Mouse (Mus musculus) stomach, embryonic 15.5 days (tissue): ENCODE measurements at regions not wholly inside any gene's neighbourhood (a gene's known extent, or its start where the extent isn't known, plus 50 kb on each side); places are given as distances from the start of the nearest gene placed in this dataset.

Experiments used
- ATAC-seq: fragments of 200-750 bp; cut with Nextera tagmentation; 2 replicates; pipeline ENCODE4 v1.8.0; 2017; ENCODE audit warnings: low read depth, moderate number of reproducible peaks, moderate TSS enrichment; ENCODE audit not compliant: insufficient read depth, low FRiP score
- H3K27ac ChIP-seq: fragments of 300-500 bp; sonication (generic); 2 replicates; pipeline ENCODE4 v1.5.1; 2015; ENCODE audit warnings: mild to moderate bottlenecking, inconsistent platforms
- H3K27me3 ChIP-seq: fragments of 300-500 bp; sonication (generic); replicated peaks from 2 replicates; pipeline ENCODE4 v1.6.1; 2015; ENCODE audit warnings: inconsistent platforms
- H3K36me3 ChIP-seq: fragments of 300-500 bp; sonication (generic); 2 replicates; pipeline ENCODE4 v1.6.1; 2015; ENCODE audit warnings: inconsistent platforms
- H3K4me1 ChIP-seq: fragments of 300-500 bp; sonication (generic); 2 replicates; pipeline ENCODE4 v1.6.1; 2015; ENCODE audit warnings: inconsistent platforms
- H3K4me2 ChIP-seq: fragments of 300-500 bp; sonication (generic); 2 replicates; pipeline ENCODE4 v1.6.1; 2015; ENCODE audit warnings: mild to moderate bottlenecking, inconsistent platforms
- H3K4me3 ChIP-seq: fragments of 300-500 bp; sonication (generic); replicated peaks from 2 replicates; pipeline ENCODE4 v1.5.1; 2015; ENCODE audit warnings: inconsistent platforms
- H3K9ac ChIP-seq: fragments of 300-500 bp; sonication (generic); 2 replicates; pipeline ENCODE4 v1.6.1; 2015; ENCODE audit warnings: inconsistent platforms
- H3K9me3 ChIP-seq: fragments of 300-500 bp; sonication (generic); 2 replicates; pipeline ENCODE4 v1.6.1; 2016; ENCODE audit warnings: inconsistent platforms
- WGBS: fragments of 180-500 bp; shearing (Covaris S2); methylation state at CpG from one replicate; pipeline ENCODE4 v1.1.7; 2015; 5-methylcytosine and 5-hydroxymethylcytosine counted together

GRCm38 (mm10) chr16:71973811-71974210 is 334.3 kb upstream of the Robo1 start:
- Histone ChIP-seq H3K36me3 (no peaks in the 10 kb centered on the region), H3K4me2 (no peak overlapping the region), H3K9me3 (no peaks in the 10 kb centered on the region), H3K27ac (no peak overlapping the region), H3K4me3 (no peak overlapping the region), H3K4me1 (no peaks in the 10 kb centered on the region), H3K27me3 (no peaks in the 10 kb centered on the region), H3K9ac (no peak overlapping the region)
- no peak for ATAC-seq
- WGBS, result 79% methylated on average over 2 of the region's 2 CpGs

- WGBS, result 89% methylated on average over 3 of the region's 3 CpGs
- Histone ChIP-seq H3K36me3 (no peaks in the 10 kb centered on the region), H3K9ac (no peak overlapping the region), H3K27ac (no peak overlapping the region), H3K4me3 (no peak overlapping the region), H3K4me1 (no peaks in the 10 kb centered on the region), H3K9me3 (no peaks in the 10 kb centered on the region), H3K27me3 (no peaks in the 10 kb centered on the region), H3K4me2 (no peak overlapping the region)
- no peak for ATAC-seq
These were observed 310.4 kb upstream of the Robo1 start for GRCm38 (mm10) chr16:71997634-71998278.

GRCm38 (mm10) chr16:72027404-72028215 is 280.5 kb upstream of the Robo1 start:
- Histone ChIP-seq H3K4me2 (peak overlapping the region; percentile 71), H3K36me3 (no peaks in the 10 kb centered on the region), H3K27ac (no peak overlapping the region), H3K9me3 (no peaks in the 10 kb centered on the region), H3K27me3 (peaks cover 11% of the 10 kb centered on the region; the same call in 1 of the 2 replicates), H3K4me3 (peak overlapping the region; percentile 45), H3K4me1 (peaks cover 8% of the 10 kb centered on the region; the same call in 1 of the 2 replicates), H3K9ac (no peak overlapping the region)
- no peak for ATAC-seq
- 3% methylated on average over 27 of the region's 27 CpGs for WGBS

GRCm38 (mm10) chr16:72028216-72028610 is 279.9 kb upstream of the Robo1 start:
- peaks cover 8% of the 10 kb centered on the region; the same call in 1 of the 2 replicates for H3K4me1 ChIP-seq
- ATAC-seq, result no peak
- H3K36me3 ChIP-seq, result no peaks in the 10 kb centered on the region
- H3K27me3 ChIP-seq, result peaks cover 11% of the 10 kb centered on the region; the same call in 1 of the 2 replicates
- H3K9me3 ChIP-seq, result no peaks in the 10 kb centered on the region
- no peak overlapping the region for H3K9ac ChIP-seq
- peak overlapping the region; percentile 45 for H3K4me3 ChIP-seq
- H3K4me2 ChIP-seq, result peak overlapping the region; percentile 71
- 6% methylated on average over 6 of the region's 6 CpGs for WGBS
- H3K27ac ChIP-seq, result no peak overlapping the region

GRCm38 (mm10) chr16:72028798-72029197 is 279.3 kb upstream of the Robo1 start:
- no peak overlapping the region for H3K27ac ChIP-seq
- ATAC-seq, result no peak
- no peak overlapping the region for H3K9ac ChIP-seq
- peaks cover 8% of the 10 kb centered on the region; the same call in 1 of the 2 replicates for H3K4me1 ChIP-seq
- peak overlapping the region; percentile 45 for H3K4me3 ChIP-seq
- peaks cover 11% of the 10 kb centered on the region; the same call in 1 of the 2 replicates for H3K27me3 ChIP-seq
- peak overlapping the region; percentile 71 for H3K4me2 ChIP-seq
- H3K9me3 ChIP-seq, result no peaks in the 10 kb centered on the region
- WGBS, result under 1% methylated on average over 18 of the region's 18 CpGs
- H3K36me3 ChIP-seq, result no peaks in the 10 kb centered on the region

- 4% methylated on average over 4 of the region's 4 CpGs for WGBS
- peak overlapping the region; percentile 71 for H3K4me2 ChIP-seq
These were observed 278.8 kb upstream of the Robo1 start for GRCm38 (mm10) chr16:72029273-72029672.

GRCm38 (mm10) chr16:72068254-72068653 is 239.9 kb upstream of the Robo1 start:
- Histone ChIP-seq H3K27me3 (no peaks in the 10 kb centered on the region), H3K36me3 (no peaks in the 10 kb centered on the region), H3K9me3 (no peaks in the 10 kb centered on the region), H3K4me1 (no peaks in the 10 kb centered on the region), H3K4me3 (no peak overlapping the region), H3K9ac (no peak overlapping the region), H3K27ac (no peak overlapping the region), H3K4me2 (no peak overlapping the region)
- WGBS, result 57% methylated on average over 1 of the region's 1 CpGs
- no peak for ATAC-seq

More at GRCm38 (mm10) chr16:72029273-72029672, 278.8 kb upstream of the Robo1 start:
- no peak for ATAC-seq
- Histone ChIP-seq H3K27me3 (peaks cover 11% of the 10 kb centered on the region; the same call in 1 of the 2 replicates), H3K36me3 (no peaks in the 10 kb centered on the region), H3K4me3 (peak overlapping the region; percentile 45), H3K9me3 (no peaks in the 10 kb centered on the region), H3K27ac (no peak overlapping the region), H3K4me1 (peaks cover 8% of the 10 kb centered on the region; the same call in 1 of the 2 replicates), H3K9ac (no peak overlapping the region)

GRCm38 (mm10) chr16:72069581-72069980 is 238.5 kb upstream of the Robo1 start:
- no peak overlapping the region for H3K27ac ChIP-seq
- H3K36me3 ChIP-seq, result no peaks in the 10 kb centered on the region
- H3K27me3 ChIP-seq, result no peaks in the 10 kb centered on the region
- no peaks in the 10 kb centered on the region for H3K4me1 ChIP-seq
- no peaks in the 10 kb centered on the region for H3K9me3 ChIP-seq
- H3K9ac ChIP-seq, result no peak overlapping the region
- H3K4me2 ChIP-seq, result no peak overlapping the region
- ATAC-seq, result no peak
- WGBS, result 58% methylated on average over 2 of the region's 2 CpGs
- H3K4me3 ChIP-seq, result no peak overlapping the region

GRCm38 (mm10) chr16:72071756-72072471 is 236.2 kb upstream of the Robo1 start:
- H3K9me3 ChIP-seq, result no peaks in the 10 kb centered on the region
- 68% methylated on average over 2 of the region's 2 CpGs for WGBS
- no peak overlapping the region for H3K27ac ChIP-seq
- no peaks in the 10 kb centered on the region for H3K27me3 ChIP-seq
- no peak overlapping the region for H3K9ac ChIP-seq
- ATAC-seq, result no peak
- no peak overlapping the region for H3K4me2 ChIP-seq
- no peaks in the 10 kb centered on the region for H3K36me3 ChIP-seq
- H3K4me3 ChIP-seq, result no peak overlapping the region
- no peaks in the 10 kb centered on the region for H3K4me1 ChIP-seq

- Histone ChIP-seq H3K9me3 (no peaks in the 10 kb centered on the region), H3K27me3 (no peaks in the 10 kb centered on the region), H3K4me2 (no peak overlapping the region), H3K4me1 (no peaks in the 10 kb centered on the region), H3K27ac (no peak overlapping the region), H3K36me3 (no peaks in the 10 kb centered on the region), H3K4me3 (no peak overlapping the region), H3K9ac (no peak overlapping the region)
- no peak for ATAC-seq
- WGBS, result 80% methylated on average over 5 of the region's 5 CpGs
These were observed 222.9 kb upstream of the Robo1 start for GRCm38 (mm10) chr16:72085181-72085580.

GRCm38 (mm10) chr16:72088053-72088452 is 220.1 kb upstream of the Robo1 start:
- no peaks in the 10 kb centered on the region for H3K9me3 ChIP-seq
- H3K4me3 ChIP-seq, result no peak overlapping the region
- no peak overlapping the region for H3K27ac ChIP-seq
- 71% methylated on average over 4 of the region's 4 CpGs for WGBS
- no peaks in the 10 kb centered on the region for H3K27me3 ChIP-seq
- no peak overlapping the region for H3K9ac ChIP-seq
- no peaks in the 10 kb centered on the region for H3K36me3 ChIP-seq
- no peaks in the 10 kb centered on the region for H3K4me1 ChIP-seq
- H3K4me2 ChIP-seq, result no peak overlapping the region
- no peak for ATAC-seq

- ATAC-seq, result no peak
- Histone ChIP-seq H3K4me3 (no peak overlapping the region), H3K36me3 (no peaks in the 10 kb centered on the region), H3K9ac (no peak overlapping the region), H3K27ac (no peak overlapping the region), H3K4me2 (no peak overlapping the region), H3K9me3 (no peaks in the 10 kb centered on the region), H3K4me1 (no peaks in the 10 kb centered on the region), H3K27me3 (no peaks in the 10 kb centered on the region)
- WGBS, result 88% methylated on average over 6 of the region's 6 CpGs
These were observed 219.2 kb upstream of the Robo1 start for GRCm38 (mm10) chr16:72088916-72089315.
